23 mouse cellular contexts compared by ENCODE assay signal in the genomic region with DNA sequence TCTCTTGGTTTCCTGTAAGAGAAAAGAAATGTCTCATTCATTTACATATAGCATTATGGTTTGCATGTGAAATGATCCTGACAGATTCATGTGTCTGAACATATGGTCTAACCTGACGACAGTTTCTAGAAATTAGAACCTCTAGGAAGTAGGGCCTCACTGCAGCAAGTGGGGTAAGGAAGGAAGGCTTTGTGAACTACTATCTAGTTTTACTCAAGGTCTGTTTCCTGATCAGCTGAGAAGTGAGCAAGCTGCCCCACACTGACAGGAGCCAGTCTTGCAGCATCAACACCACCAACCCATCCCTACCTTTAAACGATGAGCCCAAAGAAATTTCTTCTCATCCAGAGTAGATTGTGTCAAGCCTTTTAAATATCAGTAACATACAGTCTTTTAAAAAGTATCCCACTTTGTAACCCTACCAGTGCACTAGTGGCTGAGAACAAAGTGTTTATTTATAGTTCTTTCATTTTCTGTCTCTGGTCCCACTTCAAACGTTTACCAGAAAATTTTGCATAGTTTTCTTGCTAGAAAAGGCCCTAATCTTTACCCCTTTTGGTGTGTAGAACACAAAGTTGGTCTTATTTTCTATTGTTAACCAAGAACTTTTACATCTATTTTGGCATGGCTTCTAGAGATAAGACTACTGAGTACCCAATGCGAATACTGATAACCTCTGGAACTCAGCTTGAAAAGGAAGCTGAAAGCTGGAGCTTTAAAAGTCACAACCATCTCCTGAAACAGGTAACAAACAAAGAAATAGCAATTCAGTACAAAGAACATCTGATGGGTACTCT.
DNase-seq lines count a peak whose midpoint lies in the region; ATAC-seq and TF ChIP-seq lines count a peak whose summit lies in the region.
"Had no signal": no experiment of that assay in that cellular context is flagged by ENCODE, and none has a peak within 500 bp of the region (broad histone marks: within the 10 kb centered on the region; RNA-seq: fewer than 3 reads in every experiment).

No protein-coding gene starts in this region.

- DNase-seq in CD4-positive, CD25-positive, alpha-beta regulatory T cell, adult 2 months (ENCODE audit: low read depth, low spot score) = peak; percentile 32
- peak; percentile 31 for DNase-seq in CH12.LX (ENCODE audit: extremely low read depth)
- DNase-seq in induced T-regulatory cell, adult 2 months (ENCODE audit: low read depth) = peak; percentile 32
- DNase-seq in cerebellum, postnatal 25 days = no peak
- no peak for DNase-seq in lung, adult 18-20 months
- DNase-seq: adrenal gland, postnatal 36 days; cerebellum, adult 9-11 months; gastrocnemius, adult 2 months; kidney, postnatal 36 days; layer of hippocampus, adult 9-11 months; lung, postnatal 4 days; right cerebral cortex, adult 18-20 months; thymus, adult 18-20 months; thymus, postnatal 4 days had no signal

- TF ChIP-seq POLR2A in CH12.LX (IDR thresholded peaks at IDR 0.05; ENCODE audit: low read depth, low read length) = no peak

- H3K4me3 ChIP-seq in CH12.LX (replicated peaks in 1 of 3; ENCODE audit: low read depth in 2 of 3, low read length in 2 of 3, poor library complexity in 1 of 3) = no peak overlapping the region
- no peak overlapping the region for H3K4me3 ChIP-seq in liver, embryonic 16.5 days (ENCODE audit: low read depth, low read length)
- no peak overlapping the region for H3K4me3 ChIP-seq in hindbrain, embryonic 12.5 days
- H3K4me3 ChIP-seq: gastrocnemius, adult 2 months; heart, embryonic 10.5 days; left cerebral cortex, adult 2 months; lung, embryonic 15.5 days; midbrain, embryonic 12.5 days; neural tube, embryonic 15.5 days had no signal

- H3K9ac ChIP-seq in CH12.LX (ENCODE audit: insufficient read depth, low read depth) = peak overlapping the region; percentile 44; the same call in 1 of the 2 replicates
- no peak overlapping the region for H3K9ac ChIP-seq in liver, embryonic 16.5 days (ENCODE audit: low read depth, low read length)
- H3K9ac ChIP-seq in hindbrain, embryonic 12.5 days = no peak overlapping the region
- H3K9ac ChIP-seq: lung, embryonic 15.5 days; midbrain, embryonic 12.5 days; neural tube, embryonic 15.5 days had no signal

- H3K9me3 ChIP-seq in CH12.LX (replicated peaks; ENCODE audit: low read length) = no peaks in the 10 kb centered on the region
- H3K9me3 ChIP-seq in liver, embryonic 16.5 days (replicated peaks; ENCODE audit: control insufficient read depth, low read length) = no peaks in the 10 kb centered on the region
- H3K9me3 ChIP-seq in hindbrain, embryonic 12.5 days (replicated peaks) = no peaks in the 10 kb centered on the region
- H3K9me3 ChIP-seq: heart, embryonic 10.5 days; lung, embryonic 15.5 days; midbrain, embryonic 12.5 days; neural tube, embryonic 15.5 days had no signal

- dilution Hi-C loops in CH12.LX (cut with MboI; ENCODE audit: extremely low pct_ligation_motif_present, extremely low pct_unique_long_range_greater_than_20kb, low sequenced_read_pairs) = no loop called here

- TF ChIP-seq RAD21 in CH12.LX (IDR thresholded peaks at IDR 0.05; ENCODE audit: low read depth, low read length) = no peak; the same call in none of the 2 replicates

- no peaks in the 10 kb centered on the region for H3K27me3 ChIP-seq in CH12.LX (replicated peaks)
- no peaks in the 10 kb centered on the region for H3K27me3 ChIP-seq in liver, embryonic 16.5 days (ENCODE audit: control insufficient read depth, insufficient read depth, low read depth, low read length)
- H3K27me3 ChIP-seq in hindbrain, embryonic 12.5 days = no peaks in the 10 kb centered on the region
- H3K27me3 ChIP-seq: lung, embryonic 15.5 days; midbrain, embryonic 12.5 days; neural tube, embryonic 15.5 days had no signal

- peaks cover 11 to 38% of the 10 kb centered on the region in 2 experiments for H3K4me1 ChIP-seq in CH12.LX (ENCODE audit: control insufficient read depth in 1 of 2, insufficient read depth in 2 of 2)
- peaks cover 10% of the 10 kb centered on the region for H3K4me1 ChIP-seq in liver, embryonic 16.5 days (ENCODE audit: control insufficient read depth, low read depth, low read length)
- peaks cover 4% of the 10 kb centered on the region; the same call in 1 of the 2 replicates for H3K4me1 ChIP-seq in hindbrain, embryonic 12.5 days
- H3K4me1 ChIP-seq: lung, embryonic 15.5 days had no signal

- H3K4me2 ChIP-seq in CH12.LX (ENCODE audit: insufficient read depth, low read depth, poor library complexity, severe bottlenecking) = peak overlapping the region; percentile 91
- no peak overlapping the region for H3K4me2 ChIP-seq in liver, embryonic 16.5 days (ENCODE audit: low read depth, low read length)
- no peak overlapping the region for H3K4me2 ChIP-seq in hindbrain, embryonic 12.5 days (replicated peaks)
- H3K4me2 ChIP-seq: lung, embryonic 15.5 days; midbrain, embryonic 12.5 days; neural tube, embryonic 15.5 days had no signal

- H3K27ac ChIP-seq in CH12.LX (ENCODE audit: insufficient read depth, low read depth) = peak overlapping the region; percentile 97
- peak overlapping the region; percentile 33; the same call in 1 of the 2 replicates for H3K27ac ChIP-seq in liver, embryonic 16.5 days (ENCODE audit: low read length)
- no peak overlapping the region for H3K27ac ChIP-seq in hindbrain, embryonic 12.5 days
- H3K27ac ChIP-seq: gastrocnemius, adult 2 months; heart, embryonic 10.5 days; left cerebral cortex, adult 2 months; lung, embryonic 15.5 days; midbrain, embryonic 12.5 days; neural tube, embryonic 15.5 days had no signal

- in situ Hi-C loops in CH12.LX (cut with MboI; ENCODE audit: low pct_ligation_motif_present, low pct_unique_long_range_greater_than_20kb, low sequenced_read_pairs) = no loop called here

- 22% methylated on average over 4 of the region's 4 CpGs for WGBS in liver, embryonic 16.5 days (ENCODE audit: insufficient replicate concordance)
- WGBS in hindbrain, embryonic 12.5 days = 85% methylated on average over 4 of the region's 4 CpGs

- H3K79me2 ChIP-seq in CH12.LX (replicated peaks; ENCODE audit: control insufficient read depth, extremely low read depth, insufficient read depth, poor library complexity, severe bottlenecking) = peaks cover 16% of the 10 kb centered on the region

- ATAC-seq in liver, embryonic 16.5 days (ENCODE audit: low read depth) = peak; percentile 59
- ATAC-seq in hindbrain, embryonic 12.5 days (ENCODE audit: low FRiP score) = no peak
- ATAC-seq: hindbrain, embryonic 16.5 days; intestine, postnatal 0 days had no signal

- no peaks in the 10 kb centered on the region for H3K36me3 ChIP-seq in CH12.LX (replicated peaks in 1 of 2; ENCODE audit: control insufficient read depth in 1 of 2, insufficient read depth in 1 of 2, low read length in 1 of 2)
- H3K36me3 ChIP-seq in liver, embryonic 16.5 days (ENCODE audit: control insufficient read depth, insufficient read depth) = no peaks in the 10 kb centered on the region
- H3K36me3 ChIP-seq in hindbrain, embryonic 12.5 days = no peaks in the 10 kb centered on the region
- H3K36me3 ChIP-seq: heart, embryonic 10.5 days; lung, embryonic 15.5 days; midbrain, embryonic 12.5 days; neural tube, embryonic 15.5 days had no signal

- no peak for TF ChIP-seq CTCF in CH12.LX (conservative IDR thresholded peaks at IDR 0.05 in 1 of 2, IDR thresholded peaks at IDR 0.05 in 1 of 2; ENCODE audit: low read depth in 2 of 2, low read length in 2 of 2)

- TF ChIP-seq EP300 in CH12.LX (IDR thresholded peaks at IDR 0.05; ENCODE audit: low read length) = peak; percentile 74

TF ChIP-seq in CH12.LX, 34 proteins besides CTCF, POLR2A, EP300 and RAD21 (continues in another document):
- TF ChIP-seq GABPA (IDR thresholded peaks at IDR 0.05; ENCODE audit: insufficient replicate concordance, low read depth, low read length) = no peak
- TF ChIP-seq ZKSCAN1 (IDR thresholded peaks at IDR 0.05; ENCODE audit: borderline replicate concordance, low read depth, low read length) = no peak
- peak; percentile 72 for TF ChIP-seq JUND (conservative IDR thresholded peaks at IDR 0.05; ENCODE audit: low read depth, low read length)
- TF ChIP-seq POLR2AphosphoS2 (IDR thresholded peaks at IDR 0.05; ENCODE audit: low read depth, low read length) = no peak
- TF ChIP-seq ZMIZ1 (IDR thresholded peaks at IDR 0.05; ENCODE audit: low read depth, low read length) = no peak
- peak; percentile 82 for TF ChIP-seq MYC (IDR thresholded peaks at IDR 0.05; ENCODE audit: low read depth, low read length)
- TF ChIP-seq CHD2 (IDR thresholded peaks at IDR 0.05; ENCODE audit: low read length) = peak; percentile 46; the same call in 1 of the 2 replicates
- TF ChIP-seq ZNF384 (IDR thresholded peaks at IDR 0.05; ENCODE audit: low read depth, low read length) = no peak
- no peak for TF ChIP-seq MXI1 (IDR thresholded peaks at IDR 0.05; ENCODE audit: low read depth, low read length)
- peak; percentile 68 for TF ChIP-seq TCF12 (IDR thresholded peaks at IDR 0.05; ENCODE audit: low read depth, low read length)
- TF ChIP-seq TBP (conservative IDR thresholded peaks at IDR 0.05; ENCODE audit: low read depth, low read length) = 0 out of 2 replicates have a peak, but pooled peaks have one; percentile 15
- no peak for TF ChIP-seq PAX5 (IDR thresholded peaks at IDR 0.05; ENCODE audit: low read length)
- TF ChIP-seq CHD1 (IDR thresholded peaks at IDR 0.05; ENCODE audit: low read depth, low read length) = peak; percentile 78; the same call in 1 of the 2 replicates
- TF ChIP-seq USF1 (IDR thresholded peaks at IDR 0.05; ENCODE audit: low read depth, low read length) = no peak
- TF ChIP-seq E2F4 (IDR thresholded peaks at IDR 0.05; ENCODE audit: insufficient replicate concordance, low read depth, low read length) = no peak
- TF ChIP-seq SIN3A (IDR thresholded peaks at IDR 0.05; ENCODE audit: low read length) = peak; percentile 92
- TF ChIP-seq HCFC1 (IDR thresholded peaks at IDR 0.05; ENCODE audit: low read depth, low read length) = peak; percentile 33
- TF ChIP-seq KAT2A (IDR thresholded peaks at IDR 0.05; ENCODE audit: insufficient replicate concordance, low read length) = no peak
- peak; percentile 55; the same call in 1 of the 2 replicates for TF ChIP-seq ELF1 (IDR thresholded peaks at IDR 0.05; ENCODE audit: low read depth, low read length)
- TF ChIP-seq JUN (IDR thresholded peaks at IDR 0.05; ENCODE audit: insufficient read depth, low read depth, low read length) = peak; percentile 71
- TF ChIP-seq BHLHE40 (IDR thresholded peaks at IDR 0.05; ENCODE audit: low read depth, low read length) = peak; percentile 78
- TF ChIP-seq IRF4 (IDR thresholded peaks at IDR 0.05; ENCODE audit: low read depth, low read length) = peak; percentile 83
- no peak for TF ChIP-seq ZC3H11A (IDR thresholded peaks at IDR 0.05; ENCODE audit: low read depth, low read length)
- TF ChIP-seq MAFK (IDR thresholded peaks at IDR 0.05; ENCODE audit: insufficient replicate concordance, low read length) = no peak
- no peak for TF ChIP-seq UBTF (IDR thresholded peaks at IDR 0.05; ENCODE audit: low read depth, low read length)
- TF ChIP-seq ETS1 (conservative IDR thresholded peaks at IDR 0.05; ENCODE audit: low read depth, low read length) = peak; percentile 77

Comparison
In these comparisons a context has a peak if more than half of its experiments do, and no peak if none do; other contexts are left out.
1. DNase-seq: peak in CD4-positive, CD25-positive, alpha-beta regulatory T cell, adult 2 months (single experiment), CH12.LX (single experiment) and induced T-regulatory cell, adult 2 months (single experiment); none in cerebellum, postnatal 25 days (0 of 2) and lung, adult 18-20 months (0 of 2).